Mouse (Mus musculus): Measurements from ENCODE around the gene 4933409G03Rik.
"Not testable (repeated sequence)": the region's sequence is repeated elsewhere in the genome, so short reads cannot be mapped to it uniquely, and the experiment has no call there.

Gene 4933409G03Rik

DNA sequence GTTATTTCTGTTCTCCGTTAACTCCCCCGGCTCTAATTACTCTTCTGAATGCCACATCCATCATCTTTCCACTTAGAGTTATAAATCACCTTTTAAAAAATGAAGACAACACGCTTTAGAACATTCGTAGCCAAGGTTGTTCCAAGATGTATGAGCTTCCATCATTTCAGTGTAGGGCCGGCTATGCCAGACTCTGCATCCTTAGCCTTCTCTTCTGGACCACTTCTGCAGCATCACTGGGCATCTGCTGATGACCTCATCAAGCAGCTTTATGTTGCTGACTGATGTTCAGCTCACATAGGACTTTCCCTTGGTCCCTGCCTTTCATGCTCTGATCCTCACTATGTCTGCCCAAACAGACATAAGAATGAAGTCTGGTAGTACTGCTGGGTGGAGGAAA is at the start of gene 4933409G03Rik:
TSS of gene 4933409G03Rik (plus strand) at position 301 of the 400 bp plus-strand sequence.
- in situ Hi-C loops (cut with MboI, MseI), result no loop called here

DNA sequence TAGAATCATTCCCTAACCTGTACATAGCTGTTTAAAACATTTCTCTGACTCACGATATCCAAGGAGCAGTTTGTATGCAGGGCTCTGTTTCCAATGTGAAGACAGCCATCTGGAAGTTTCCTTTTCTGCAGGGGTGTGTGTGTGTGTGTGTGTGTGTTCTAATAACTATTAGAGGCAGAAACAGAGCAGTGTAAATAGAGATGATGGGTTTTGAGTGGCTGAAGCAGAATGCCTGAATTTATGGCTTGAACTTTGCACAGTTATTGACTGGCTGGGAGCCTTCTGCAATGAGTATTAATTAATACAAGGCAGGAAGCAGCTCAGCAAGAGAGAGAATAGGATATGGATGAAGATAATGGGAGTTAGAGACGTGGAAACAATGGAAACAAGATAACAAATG is 38.0 kb upstream of the 4933409G03Rik start:
- in situ Hi-C loops (cut with MboI, MseI), result no loop called here

DNA sequence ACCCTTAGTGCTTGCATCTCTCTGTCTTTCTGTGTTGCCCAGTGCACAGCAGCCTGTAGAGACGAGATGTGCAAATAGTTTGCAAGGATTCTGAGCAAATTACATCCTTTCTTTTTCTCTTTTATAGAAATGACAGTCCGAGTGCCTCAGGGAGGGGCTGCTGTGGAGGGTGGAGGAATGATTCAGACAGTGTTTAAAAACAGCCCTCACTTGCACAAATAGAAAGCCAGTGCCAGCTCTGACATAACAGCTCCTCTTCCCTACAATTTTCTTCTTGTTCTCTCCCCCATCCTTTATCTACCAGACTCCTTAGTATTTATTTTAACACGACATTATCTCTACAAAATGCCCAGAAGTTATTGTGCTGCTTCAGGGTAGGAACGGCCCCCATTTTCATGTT is 21.4 kb upstream of the 4933409G03Rik start:
- in situ Hi-C loops (cut with MboI, MseI), result loop anchor here (10.0 kb wide), 1 partner anchor 194 kb away; no protein-coding TSS in a partner anchor

DNA sequence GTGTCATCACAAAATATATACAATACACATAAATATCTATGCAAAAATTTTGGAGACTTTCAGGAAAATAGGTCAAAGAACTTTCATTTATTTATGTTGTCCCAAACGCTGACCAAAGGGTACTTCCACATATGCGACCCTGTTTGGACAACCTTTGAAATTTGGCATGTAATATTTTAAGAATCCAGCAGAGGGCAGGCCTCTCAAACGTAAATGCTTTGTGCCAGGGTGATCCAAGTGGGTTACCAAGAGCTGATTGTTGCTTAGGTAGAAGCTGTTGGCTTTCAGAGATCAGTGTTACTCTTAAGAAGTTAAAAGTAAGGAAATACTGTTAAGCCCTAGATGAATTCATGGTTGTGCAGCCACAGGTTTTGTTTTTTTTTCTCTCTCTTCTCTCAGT is 18.9 kb upstream of the 4933409G03Rik start:
- in situ Hi-C loops (cut with MboI, MseI), result loop anchor here (10.0 kb wide), 1 partner anchor 191 kb away; no protein-coding TSS in a partner anchor

DNA sequence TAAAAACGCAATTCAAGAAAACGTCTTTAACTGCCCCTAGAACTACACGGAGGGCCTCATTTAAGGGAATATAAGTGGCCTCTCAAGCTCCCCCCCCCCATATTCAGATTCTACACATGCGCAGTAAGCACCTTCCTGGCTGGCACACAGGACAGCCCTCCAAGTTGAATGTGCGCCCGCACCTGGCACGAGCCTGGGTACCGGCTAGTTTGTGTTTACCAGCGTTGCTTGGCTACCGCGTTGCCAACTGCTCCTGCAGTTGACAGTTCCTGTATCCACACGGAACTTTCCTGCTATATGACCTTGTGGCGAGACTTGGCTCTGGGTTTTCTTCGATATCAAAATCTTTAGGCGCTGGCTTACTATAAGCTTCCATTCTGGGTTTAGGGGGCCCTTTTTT is 13.9 kb upstream of the 4933409G03Rik start:
- in situ Hi-C loops (cut with MboI, MseI), result loop anchor here (10.0 kb wide), 1 partner anchor 186 kb away; no protein-coding TSS in a partner anchor

DNA sequence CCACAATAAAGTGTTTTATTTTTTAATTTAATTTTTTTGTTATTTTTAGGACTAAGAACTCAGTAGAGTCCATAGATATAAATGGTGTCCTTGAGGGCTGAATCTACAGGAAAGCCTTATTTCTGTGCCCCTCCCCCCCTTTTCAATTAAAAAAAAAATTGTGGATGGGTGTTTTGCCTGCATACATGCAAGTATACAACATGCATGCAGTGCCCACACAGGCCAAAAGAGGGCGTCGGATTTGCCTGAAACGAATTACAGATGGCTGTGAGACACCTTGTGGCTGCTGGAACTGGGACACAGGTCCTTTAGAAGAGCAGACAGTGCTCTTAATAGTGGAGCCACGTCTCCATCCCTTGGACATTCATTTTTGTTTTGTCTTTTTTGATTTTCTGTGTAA is 9.9 kb upstream of the 4933409G03Rik start:
- in situ Hi-C loops (cut with MboI, MseI), result no loop called here

DNA sequence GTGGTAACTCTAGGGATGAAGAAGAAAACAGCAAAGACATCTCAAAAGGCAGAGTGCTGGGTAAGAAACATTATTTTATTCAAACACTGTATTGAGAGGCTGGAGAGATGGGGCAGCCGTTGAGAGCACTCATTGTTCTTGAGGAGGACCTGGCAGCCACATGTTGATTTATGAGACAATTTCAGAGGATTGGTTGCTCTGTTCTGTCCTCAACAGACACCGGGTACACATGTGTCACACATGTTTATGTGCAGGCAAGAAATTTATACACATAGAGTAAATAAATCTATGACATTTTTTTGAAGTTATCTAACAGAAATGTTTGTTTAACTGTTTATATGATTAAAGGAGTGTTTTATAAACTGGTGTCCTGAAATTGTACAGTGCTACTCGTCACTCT is 10.6 kb downstream of the 4933409G03Rik start:
- in situ Hi-C loops (cut with MboI, MseI), result no loop called here

DNA sequence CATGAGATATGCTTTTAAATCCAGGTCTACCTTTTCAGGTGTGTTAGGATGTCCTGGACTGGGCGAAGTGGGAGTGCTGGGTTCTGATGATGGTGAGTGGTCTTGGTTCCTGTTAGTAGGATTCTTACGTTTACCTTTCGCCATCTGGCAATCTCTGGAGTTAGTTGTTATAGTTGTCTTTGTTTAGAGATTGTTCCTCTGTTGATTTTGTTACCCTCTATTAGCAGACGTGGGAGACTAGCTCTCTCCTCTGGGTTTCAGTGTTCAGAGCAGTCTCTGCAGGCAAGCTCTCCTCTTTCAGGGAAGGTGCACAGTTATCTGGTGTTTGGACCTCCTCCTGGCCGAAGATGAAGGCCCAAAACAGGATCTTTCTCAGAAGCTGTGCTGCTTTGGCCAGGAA is 74.0 kb downstream of the 4933409G03Rik start, which contains the start of gene 4932414N04Rik:
TSS of gene 4932414N04Rik (plus strand) at position 301 of the 400 bp plus-strand sequence.
- in situ Hi-C loops (cut with MboI, MseI), result not testable (repeated sequence)
